Mouse (Mus musculus) gastrocnemius, postnatal 25 days (tissue): ENCODE measurements around the gene Gm21822. TPM values are rescaled to one million over a fixed set of nuclear protein-coding genes. Genes with fewer than 3 reads are reported as not detected.
"Not testable (repeated sequence)": the region's sequence is repeated elsewhere in the genome, so short reads cannot be mapped to it uniquely, and the experiment has no call there.

Source experiments
- DNase-seq: peaks from one replicate; pipeline ENCODE4 v3.0.0; 2022
- long read RNA-seq, 2 experiments: library from polyadenylated mRNA; stranded (forward); transcript quantifications; one replicate each; pipeline ENCODE4 v2.0.0; 2021
- total RNA-seq, 2 experiments: library from RNA; stranded (reverse); gene quantifications; 1 replicate in 1 of 2; 2 replicates in 1 of 2; pipeline ENCODE4 v1.2.3; 2021

Gm21822 gene
- total RNA-seq: not detected
- long read RNA-seq, experiment 1: 0 reads
- long read RNA-seq, experiment 2: 0 reads

DNA sequence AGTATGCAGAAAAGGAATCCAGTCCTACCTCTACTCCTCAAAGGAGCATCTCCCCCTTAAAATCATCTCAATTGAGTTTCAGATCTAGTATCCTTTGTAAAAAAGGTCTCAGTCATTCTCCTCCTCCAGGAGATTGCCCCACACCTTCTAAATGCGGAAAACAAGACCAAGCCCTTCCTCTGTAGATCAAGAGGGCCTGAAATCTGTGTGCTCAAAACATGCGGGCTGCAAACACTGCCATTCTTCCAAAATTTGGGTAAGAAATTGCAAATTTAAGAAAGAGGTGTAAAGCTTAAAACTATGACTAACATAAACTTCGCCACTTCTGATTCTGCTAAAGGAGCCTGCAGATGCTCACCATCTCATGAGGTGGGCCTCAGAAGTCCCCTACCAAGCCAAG, at the start of gene Gm21822:
Gene Gm21822, plus strand, starts transcription at position 301 of the 400 bp plus-strand sequence.
- not testable (repeated sequence) for DNase-seq
